Mouse (Mus musculus): ENCODE data around the gene Glo1. TPM values are rescaled to one million over a fixed set of nuclear protein-coding genes. Genes with fewer than 3 reads are reported as not detected.
"Not testable (repeated sequence)": the region's sequence is repeated elsewhere in the genome, so short reads cannot be mapped to it uniquely, and the experiment has no call there.

Gene Glo1
- 289 and 332 TPM in 2 replicates for polyA plus RNA-seq (2015; fragmentation: Nextera tagmentation; extraction: Ambion mirVana)

DNA sequence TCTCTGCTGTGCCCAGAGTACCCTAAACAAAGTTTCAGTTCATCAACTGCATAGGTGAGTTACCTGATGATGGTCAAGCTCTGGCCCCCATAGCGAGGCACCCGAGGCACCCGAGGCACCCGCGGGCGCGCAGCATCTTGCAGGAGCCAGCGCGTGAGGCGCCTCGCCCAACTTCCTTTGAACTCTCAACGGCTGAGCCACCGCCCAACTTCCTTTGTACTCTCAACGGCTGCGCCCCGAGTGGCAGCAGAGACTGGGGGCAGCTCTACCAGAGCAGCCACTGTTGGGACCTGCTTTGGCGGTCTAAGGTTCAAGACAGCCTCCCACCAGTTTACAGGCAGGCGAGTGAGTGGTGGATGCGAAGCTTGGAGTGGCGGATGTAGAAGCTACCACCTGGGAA is at the start of gene Glo1:
Gene Glo1, minus strand, starts transcription at position 153 of the 400 bp plus-strand sequence.
- H3K36me3 ChIP-seq; H3K4me3 ChIP-seq (replicated peaks); H3K9me3 ChIP-seq (replicated peaks); H3K4me1 ChIP-seq (replicated peaks); H3K27ac ChIP-seq; DNase-seq; H3K27me3 ChIP-seq; H3K9ac ChIP-seq; H3K4me2 ChIP-seq: not testable (repeated sequence)
- WGBS (ENCODE audit: insufficient replicate concordance) = no CpG with 5 or more reads among the region's 20 CpGs
- peak; percentile 69 for ATAC-seq (ENCODE audit: low read depth)

GRCm38 (mm10) chr17:30675021-30675740 is 48.5 kb upstream of the Glo1 start:
- 74% methylated on average over 9 of the region's 9 CpGs for WGBS (ENCODE audit: insufficient replicate concordance)
- no peak for ATAC-seq (ENCODE audit: low read depth)
- H3K4me1 ChIP-seq (replicated peaks) = no peaks in the 10 kb centered on the region
- no peaks in the 10 kb centered on the region for H3K9me3 ChIP-seq (replicated peaks)
- H3K36me3 ChIP-seq = peaks cover 4% of the 10 kb centered on the region; the same call in 1 of the 2 replicates
- no peak overlapping the region for H3K27ac ChIP-seq
- no peak overlapping the region for H3K4me2 ChIP-seq
- no peak overlapping the region for H3K9ac ChIP-seq
- no peaks in the 10 kb centered on the region for H3K27me3 ChIP-seq
- no peak for DNase-seq
- H3K4me3 ChIP-seq (replicated peaks) = no peak overlapping the region

GRCm38 (mm10) chr17:30673023-30673422 is 46.4 kb upstream of the Glo1 start:
- Histone ChIP-seq H3K36me3 (peaks cover 4% of the 10 kb centered on the region; the same call in 1 of the 2 replicates), H3K4me2 (no peak overlapping the region), H3K27me3 (no peaks in the 10 kb centered on the region), H3K27ac (no peak overlapping the region), H3K4me1 (replicated peaks) (no peaks in the 10 kb centered on the region), H3K9ac (no peak overlapping the region), H3K4me3 (replicated peaks) (no peak overlapping the region), H3K9me3 (replicated peaks) (no peaks in the 10 kb centered on the region)
- DNase-seq (no peak), ATAC-seq (ENCODE audit: low read depth) (no peak)
- 85% methylated on average over 6 of the region's 6 CpGs for WGBS (ENCODE audit: insufficient replicate concordance)

GRCm38 (mm10) chr17:30672556-30672955 is 45.9 kb upstream of the Glo1 start:
- no peak overlapping the region for H3K9ac ChIP-seq
- H3K4me2 ChIP-seq = no peak overlapping the region
- no peaks in the 10 kb centered on the region for H3K27me3 ChIP-seq
- WGBS (ENCODE audit: insufficient replicate concordance) = 74% methylated on average over 4 of the region's 4 CpGs
- H3K9me3 ChIP-seq (replicated peaks) = no peaks in the 10 kb centered on the region
- no peaks in the 10 kb centered on the region for H3K4me1 ChIP-seq (replicated peaks)
- DNase-seq (no peak), ATAC-seq (ENCODE audit: low read depth) (no peak)
- H3K36me3 ChIP-seq = peaks cover 4% of the 10 kb centered on the region; the same call in 1 of the 2 replicates
- H3K27ac ChIP-seq = no peak overlapping the region
- no peak overlapping the region for H3K4me3 ChIP-seq (replicated peaks)

DNA sequence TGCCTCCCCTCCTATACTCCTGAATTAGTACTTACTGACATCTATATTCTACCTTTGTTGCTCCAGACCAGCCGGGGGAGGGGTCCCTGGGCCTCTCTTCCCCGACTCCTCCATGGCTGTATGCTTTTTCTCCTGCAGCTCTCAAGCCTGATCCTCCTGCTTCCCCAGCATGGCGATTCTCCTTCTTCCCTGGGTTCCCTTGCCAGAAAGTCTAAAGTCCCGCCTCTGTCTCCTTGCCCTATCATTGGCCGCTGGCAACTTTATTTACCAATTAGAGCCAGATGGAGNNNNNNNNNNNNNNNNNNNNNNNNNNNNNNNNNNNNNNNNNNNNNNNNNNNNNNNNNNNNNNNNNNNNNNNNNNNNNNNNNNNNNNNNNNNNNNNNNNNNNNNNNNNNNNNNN is 38.2 kb upstream of the Glo1 start:
- no peaks in the 10 kb centered on the region for H3K27me3 ChIP-seq
- H3K9ac ChIP-seq = no peak overlapping the region
- WGBS (ENCODE audit: insufficient replicate concordance) = 81% methylated on average over 5 of the region's 5 CpGs
- DNase-seq (no peak), ATAC-seq (ENCODE audit: low read depth) (no peak)
- H3K27ac ChIP-seq = no peak overlapping the region
- no peak overlapping the region for H3K4me3 ChIP-seq (replicated peaks)
- no peaks in the 10 kb centered on the region; the same call in 1 of the 2 replicates for H3K4me1 ChIP-seq (replicated peaks)
- H3K4me2 ChIP-seq = no peak overlapping the region
- peaks cover 3% of the 10 kb centered on the region; the same call in 1 of the 2 replicates for H3K9me3 ChIP-seq (replicated peaks)
- H3K36me3 ChIP-seq = peaks cover 15% of the 10 kb centered on the region

DNA sequence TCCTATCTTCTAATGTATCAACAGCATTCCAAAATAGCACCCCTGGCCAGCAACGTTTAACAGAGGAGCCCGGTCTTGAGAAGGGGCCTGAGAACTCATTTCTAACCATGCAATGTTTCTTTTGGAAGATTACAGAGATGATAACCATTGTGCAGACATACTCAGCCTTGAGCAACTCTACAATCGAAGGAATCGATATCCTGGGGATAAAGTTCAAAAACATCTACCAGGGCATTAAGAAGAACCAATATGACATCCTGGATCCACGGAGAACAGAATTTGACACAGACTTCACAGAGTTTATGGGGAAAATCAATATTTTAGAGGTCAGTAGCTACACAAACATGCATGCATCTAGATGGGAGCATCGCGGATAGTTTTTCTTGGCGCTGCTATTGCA is 36.5 kb upstream of the Glo1 start:
- 83% methylated on average over 8 of the region's 8 CpGs for WGBS (ENCODE audit: insufficient replicate concordance)
- ATAC-seq (ENCODE audit: low read depth) (no peak), DNase-seq (no peak)
- H3K9ac ChIP-seq = no peak overlapping the region
- peaks cover 15% of the 10 kb centered on the region for H3K36me3 ChIP-seq
- H3K4me2 ChIP-seq = no peak overlapping the region
- peaks cover 3% of the 10 kb centered on the region; the same call in 1 of the 2 replicates for H3K4me1 ChIP-seq (replicated peaks)
- no peaks in the 10 kb centered on the region for H3K27me3 ChIP-seq
- H3K9me3 ChIP-seq (replicated peaks) = peaks cover 3% of the 10 kb centered on the region; the same call in 1 of the 2 replicates
- no peak overlapping the region for H3K4me3 ChIP-seq (replicated peaks)
- H3K27ac ChIP-seq = no peak overlapping the region

DNA sequence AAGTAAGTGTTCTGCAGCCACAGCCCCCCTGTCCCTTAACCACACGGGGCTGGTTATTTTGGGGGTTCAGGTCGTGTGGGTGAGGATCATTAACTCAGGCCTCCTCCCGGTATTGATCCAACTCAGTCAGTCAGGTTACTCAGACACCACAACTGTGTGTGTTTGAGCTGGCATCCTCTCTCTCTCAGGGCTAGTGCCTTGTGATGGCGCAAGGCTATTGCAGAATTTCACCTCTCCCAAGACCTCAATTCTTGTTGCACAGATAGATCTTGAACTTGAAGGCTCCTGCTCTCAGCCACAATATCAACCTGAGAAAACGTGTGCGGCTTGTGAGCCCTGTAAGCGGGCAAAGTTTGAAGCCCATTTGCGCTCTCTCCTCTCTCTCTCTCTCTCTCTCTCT is 35.5 kb upstream of the Glo1 start:
- ATAC-seq (ENCODE audit: low read depth) (no peak), DNase-seq (no peak)
- no peak overlapping the region for H3K9ac ChIP-seq
- peaks cover 15% of the 10 kb centered on the region for H3K36me3 ChIP-seq
- H3K4me2 ChIP-seq = no peak overlapping the region
- no peaks in the 10 kb centered on the region for H3K27me3 ChIP-seq
- WGBS (ENCODE audit: insufficient replicate concordance) = 63% methylated on average over 8 of the region's 8 CpGs
- peaks cover 3% of the 10 kb centered on the region; the same call in 1 of the 2 replicates for H3K4me1 ChIP-seq (replicated peaks)
- no peak overlapping the region for H3K27ac ChIP-seq
- peaks cover 3% of the 10 kb centered on the region; the same call in 1 of the 2 replicates for H3K9me3 ChIP-seq (replicated peaks)
- H3K4me3 ChIP-seq (replicated peaks) = no peak overlapping the region

- peaks cover 3% of the 10 kb centered on the region; the same call in 1 of the 2 replicates for H3K4me1 ChIP-seq (replicated peaks)
- H3K4me2 ChIP-seq = peak overlapping the region; percentile 54
- peak; percentile 66 for ATAC-seq (ENCODE audit: low read depth)
- H3K27me3 ChIP-seq = no peaks in the 10 kb centered on the region
- H3K9me3 ChIP-seq (replicated peaks) = no peaks in the 10 kb centered on the region
- peak overlapping the region; percentile 48 for H3K4me3 ChIP-seq (replicated peaks)
- peaks cover under 1% of the 10 kb centered on the region; the same call in 1 of the 2 replicates for H3K36me3 ChIP-seq
- 26% methylated on average over 13 of the region's 13 CpGs for WGBS (ENCODE audit: insufficient replicate concordance)
- H3K9ac ChIP-seq = peak overlapping the region; percentile 33; the same call in 1 of the 2 replicates
- no peak for DNase-seq
- H3K27ac ChIP-seq = no peak overlapping the region
Measured at GRCm38 (mm10) chr17:30658152-30658544, 31.5 kb upstream of the Glo1 start.

GRCm38 (mm10) chr17:30657530-30658151 is 31.0 kb upstream of the Glo1 start:
- Histone ChIP-seq H3K36me3 (peaks cover 6% of the 10 kb centered on the region), H3K9ac (peak overlapping the region; percentile 33; the same call in 1 of the 2 replicates), H3K9me3 (replicated peaks) (no peaks in the 10 kb centered on the region), H3K4me2 (peak overlapping the region; percentile 54), H3K27ac (no peak overlapping the region), H3K27me3 (no peaks in the 10 kb centered on the region), H3K4me3 (replicated peaks) (peak overlapping the region; percentile 48), H3K4me1 (replicated peaks) (peaks cover 3% of the 10 kb centered on the region; the same call in 1 of the 2 replicates)
- WGBS (ENCODE audit: insufficient replicate concordance) = 54% methylated on average over 8 of the region's 8 CpGs
- ATAC-seq (ENCODE audit: low read depth) (no peak), DNase-seq (no peak)

DNA sequence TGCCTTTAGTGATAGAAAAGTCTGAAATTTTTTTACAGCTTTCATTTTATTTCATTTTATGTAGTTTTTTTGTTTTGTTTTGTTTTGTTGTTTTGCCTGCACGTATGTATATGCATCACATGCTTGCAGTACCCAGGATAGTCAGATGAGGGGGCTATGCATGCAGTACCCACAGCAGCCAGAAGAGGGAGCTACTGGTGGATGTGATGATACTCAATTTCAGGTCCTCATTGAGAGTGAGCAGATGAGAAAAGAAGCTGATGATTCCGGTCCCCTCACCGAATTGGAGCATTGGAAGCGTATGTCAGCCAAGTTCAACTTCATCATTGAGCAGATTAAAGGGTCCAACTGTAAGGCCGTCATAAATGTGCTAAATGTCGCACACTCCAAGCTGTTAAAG is 26.3 kb upstream of the Glo1 start:
- H3K27ac ChIP-seq = no peak overlapping the region
- H3K36me3 ChIP-seq = peaks cover 17% of the 10 kb centered on the region
- no peak overlapping the region for H3K9ac ChIP-seq
- H3K27me3 ChIP-seq = no peaks in the 10 kb centered on the region
- no peaks in the 10 kb centered on the region for H3K4me1 ChIP-seq (replicated peaks)
- H3K4me3 ChIP-seq (replicated peaks) = no peak overlapping the region
- H3K4me2 ChIP-seq = no peak overlapping the region
- H3K9me3 ChIP-seq (replicated peaks) = peaks cover 6% of the 10 kb centered on the region; the same call in 1 of the 2 replicates
- DNase-seq (no peak), ATAC-seq (ENCODE audit: low read depth) (no peak)
- WGBS (ENCODE audit: insufficient replicate concordance) = 91% methylated on average over 6 of the region's 6 CpGs

- Histone ChIP-seq H3K4me3 (replicated peaks) (no peak overlapping the region), H3K9ac (no peak overlapping the region), H3K4me2 (no peak overlapping the region), H3K27ac (no peak overlapping the region), H3K4me1 (replicated peaks) (no peaks in the 10 kb centered on the region), H3K9me3 (replicated peaks) (peaks cover 6% of the 10 kb centered on the region; the same call in 1 of the 2 replicates), H3K27me3 (no peaks in the 10 kb centered on the region), H3K36me3 (peaks cover 21% of the 10 kb centered on the region)
- DNase-seq (no peak), ATAC-seq (ENCODE audit: low read depth) (no peak)
- WGBS (ENCODE audit: insufficient replicate concordance) = 83% methylated on average over 3 of the region's 3 CpGs
Measured at GRCm38 (mm10) chr17:30648770-30649169, 22.1 kb upstream of the Glo1 start.

Measured in liver, embryonic 13.5 days (tissue).